Mouse (Mus musculus) liver, embryonic 11.5 days (tissue): ENCODE data around the gene Dscam. TPM values are rescaled to one million over a fixed set of nuclear protein-coding genes. Genes with fewer than 3 reads are reported as not detected.

ENCODE experiments used
- ATAC-seq: fragments of 200-750 bp; cut with Nextera tagmentation; replicated peaks from 2 replicates; pipeline ENCODE4 v1.8.0; 2017; ENCODE audit warnings: moderate number of reproducible peaks, mild to moderate bottlenecking, moderate TSS enrichment, moderate library complexity; ENCODE audit not compliant: low FRiP score
- DNase-seq: peaks from one replicate; pipeline ENCODE4 v3.0.0-alpha.2; 2017; ENCODE audit warnings: low spot score
- H3K27ac ChIP-seq: fragments of 300-500 bp; sonication (generic); 2 replicates; pipeline ENCODE4 v1.5.1; 2014; ENCODE audit warnings: mild to moderate bottlenecking, low read depth, low read length, control low read depth
- H3K27me3 ChIP-seq: fragments of 300-500 bp; sonication (generic); replicated peaks from 2 replicates; pipeline ENCODE4 v1.6.1; 2014; ENCODE audit warnings: low read length, mixed read lengths; ENCODE audit not compliant: control insufficient read depth, insufficient read depth
- H3K36me3 ChIP-seq: fragments of 300-500 bp; sonication (generic); 2 replicates; pipeline ENCODE4 v1.6.1; 2014; ENCODE audit warnings: mild to moderate bottlenecking, low read length, moderate library complexity, mixed read lengths; ENCODE audit not compliant: control insufficient read depth, insufficient read depth
- H3K4me1 ChIP-seq: fragments of 300-500 bp; sonication (generic); replicated peaks from 2 replicates; pipeline ENCODE4 v1.6.1; 2014; ENCODE audit warnings: low read length, mixed read lengths; ENCODE audit not compliant: control insufficient read depth, insufficient read depth
- H3K4me2 ChIP-seq: fragments of 300-500 bp; sonication (generic); 2 replicates; pipeline ENCODE4 v1.6.1; 2014; ENCODE audit warnings: mild to moderate bottlenecking, control low read depth, moderate library complexity
- H3K4me3 ChIP-seq: fragments of 300-500 bp; sonication (generic); 2 replicates; pipeline ENCODE4 v1.5.1; 2014; ENCODE audit warnings: low read depth, low read length, control low read depth
- H3K9ac ChIP-seq: fragments of 300-500 bp; sonication (generic); 2 replicates; pipeline ENCODE4 v1.6.1; 2014; ENCODE audit warnings: low read depth, low read length, control low read depth
- H3K9me3 ChIP-seq: fragments of 300-500 bp; sonication (generic); 2 replicates; pipeline ENCODE4 v1.6.1; 2016; ENCODE audit warnings: low read length, inconsistent platforms, mixed read lengths; ENCODE audit not compliant: control insufficient read depth
- WGBS: fragments of 180-500 bp; shearing (Covaris S2); extraction: QIAGEN DNeasy Blood & Tissue Kit; methylation state at CpG from one replicate; pipeline ENCODE4 v1.1.7; 2014; 5-methylcytosine and 5-hydroxymethylcytosine counted together
- polyA plus RNA-seq: library from polyadenylated mRNA; unstranded; fragments of >200 nt; fragmentation: Nextera tagmentation; extraction: Ambion mirVana; gene quantifications from 2 replicates; pipeline ENCODE4 v1.2.1, GENCODE M21; 2014

The Dscam gene
- polyA plus RNA-seq, 1 experiment from 2014 or later: 0.04 TPM

GRCm38 (mm10) chr16:96691576-96691975 lies 479.0 kb downstream of the Dscam start:
- no peak for DNase-seq
- WGBS: 74% methylated on average over 6 of the region's 6 CpGs
- Histone ChIP-seq H3K4me3 (no peak overlapping the region), H3K9ac (no peak overlapping the region), H3K4me2 (no peak overlapping the region), H3K27ac (no peak overlapping the region), H3K4me1 (no peaks in the 10 kb centered on the region), H3K9me3 (no peaks in the 10 kb centered on the region), H3K36me3 (no peaks in the 10 kb centered on the region), H3K27me3 (no peaks in the 10 kb centered on the region)
- no peak for ATAC-seq

DNA sequence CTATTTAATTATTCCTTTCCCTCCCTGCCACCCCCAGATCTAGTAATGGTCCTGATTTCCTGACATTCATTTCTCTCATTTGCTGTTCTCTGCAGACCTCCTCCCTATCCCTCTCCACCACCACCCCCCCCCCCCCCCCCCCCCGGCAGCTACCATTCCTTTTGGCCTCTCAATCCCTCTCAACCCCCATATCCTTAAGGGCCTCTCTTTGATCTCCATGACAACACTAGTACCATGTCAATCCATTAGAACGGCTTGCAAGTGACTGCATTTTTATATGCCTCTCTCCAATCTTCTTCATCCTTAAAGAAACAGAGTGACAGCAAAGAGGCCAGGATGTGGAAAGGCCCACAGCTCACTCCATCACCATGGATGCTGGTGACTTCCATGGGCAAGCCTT lies 480.5 kb downstream of the Dscam start:
- ATAC-seq (no peak), DNase-seq (no peak)

DNA sequence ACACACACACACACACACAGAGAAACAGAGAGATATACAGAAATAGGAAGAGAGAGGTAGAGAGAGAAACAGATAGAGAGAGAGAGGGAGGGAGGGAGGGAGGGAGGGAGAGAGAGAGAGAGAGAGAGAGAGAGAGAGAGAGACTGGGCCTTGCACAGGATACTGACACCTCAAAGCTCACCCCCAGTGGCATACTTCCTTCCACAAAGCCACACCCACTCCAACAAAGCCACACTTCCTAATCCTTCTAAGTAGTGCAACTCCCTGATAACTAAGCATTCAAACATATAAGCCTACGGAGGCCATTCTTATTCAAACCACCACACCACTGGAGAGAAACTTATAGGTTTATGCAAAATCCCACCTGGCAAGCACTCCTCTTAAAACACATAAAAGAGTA lies 481.1 kb downstream of the Dscam start:
- Histone ChIP-seq H3K4me3 (no peak overlapping the region), H3K9me3 (no peaks in the 10 kb centered on the region), H3K4me2 (no peak overlapping the region), H3K27ac (no peak overlapping the region), H3K4me1 (no peaks in the 10 kb centered on the region), H3K36me3 (no peaks in the 10 kb centered on the region), H3K27me3 (no peaks in the 10 kb centered on the region), H3K9ac (no peak overlapping the region)
- 17% methylated on average over 1 of the region's 1 CpGs for WGBS
- no peak for DNase-seq
- ATAC-seq: no peak

More for the DNA sequence above, 480.5 kb downstream of the Dscam start:
- H3K27me3 ChIP-seq: no peaks in the 10 kb centered on the region
- no peak overlapping the region for H3K9ac ChIP-seq
- H3K4me3 ChIP-seq: no peak overlapping the region
- WGBS: 37% methylated on average over 1 of the region's 2 CpGs
- no peaks in the 10 kb centered on the region for H3K4me1 ChIP-seq
- H3K36me3 ChIP-seq: no peaks in the 10 kb centered on the region
- no peak overlapping the region for H3K4me2 ChIP-seq
- H3K9me3 ChIP-seq: no peaks in the 10 kb centered on the region
- no peak overlapping the region for H3K27ac ChIP-seq

GRCm38 (mm10) chr16:96685065-96685464 lies 485.5 kb downstream of the Dscam start:
- Histone ChIP-seq H3K36me3 (no peaks in the 10 kb centered on the region), H3K9ac (no peak overlapping the region), H3K9me3 (no peaks in the 10 kb centered on the region), H3K27ac (no peak overlapping the region), H3K4me3 (no peak overlapping the region), H3K4me2 (no peak overlapping the region), H3K27me3 (no peaks in the 10 kb centered on the region), H3K4me1 (no peaks in the 10 kb centered on the region)
- DNase-seq: no peak
- no peak for ATAC-seq
- 91% methylated on average over 14 of the region's 14 CpGs for WGBS

DNA sequence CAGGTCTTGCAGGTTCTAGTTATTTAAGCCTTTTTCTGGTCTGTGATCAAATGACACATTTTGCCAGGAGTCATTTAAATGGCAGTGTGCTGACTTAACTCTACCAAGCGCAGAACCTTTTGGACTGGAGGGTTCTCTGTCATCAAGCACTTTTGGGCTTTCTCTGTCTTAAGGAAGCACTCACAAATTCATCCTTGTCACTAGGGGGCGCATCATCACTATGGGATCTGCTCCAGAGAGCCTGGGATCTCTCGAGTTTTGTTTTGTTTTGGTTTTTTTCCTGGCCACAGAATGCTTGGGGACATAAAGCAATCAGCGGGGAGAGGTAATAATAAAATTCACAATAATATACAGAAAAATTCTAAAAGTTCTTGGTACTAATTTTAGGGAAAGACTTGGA lies 486.0 kb downstream of the Dscam start:
- Histone ChIP-seq H3K36me3 (no peaks in the 10 kb centered on the region), H3K4me3 (no peak overlapping the region), H3K4me1 (no peaks in the 10 kb centered on the region), H3K27ac (no peak overlapping the region), H3K27me3 (no peaks in the 10 kb centered on the region), H3K9ac (no peak overlapping the region), H3K4me2 (no peak overlapping the region), H3K9me3 (no peaks in the 10 kb centered on the region)
- no peak for ATAC-seq
- 26% methylated on average over 4 of the region's 4 CpGs for WGBS
- no peak for DNase-seq

DNA sequence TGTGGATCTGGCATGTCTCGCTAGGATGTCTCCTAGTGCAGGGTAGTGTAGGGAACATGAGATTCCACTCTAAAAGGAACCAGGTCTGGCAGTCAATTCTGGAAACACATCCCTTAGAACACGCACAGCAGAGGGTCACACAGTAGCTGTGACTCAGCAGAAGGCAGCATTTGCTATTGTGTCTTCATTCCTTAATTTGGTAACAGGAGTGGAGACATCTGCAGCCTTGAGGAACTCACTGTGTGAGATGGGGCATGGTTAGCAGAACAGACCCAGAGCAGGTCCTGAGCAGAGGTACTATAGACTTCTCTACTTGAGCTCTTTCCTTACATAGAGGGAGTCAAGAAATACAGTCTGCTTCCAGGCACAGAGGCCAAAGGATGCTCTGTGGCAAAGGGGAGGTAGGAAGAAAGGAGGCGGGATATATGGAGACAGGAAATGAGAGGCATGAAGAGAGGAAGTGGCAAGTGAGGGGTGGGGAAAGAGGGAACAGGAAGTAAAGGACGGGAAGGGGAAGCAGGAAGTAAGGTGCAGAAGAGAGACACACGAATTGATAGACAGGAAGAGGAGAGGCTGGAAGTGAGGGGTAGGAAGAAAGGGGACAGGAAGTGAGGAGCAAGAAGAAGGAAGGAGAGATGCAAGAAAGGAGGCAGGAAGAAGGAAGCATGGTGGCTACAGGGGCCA lies 488.1 kb downstream of the Dscam start:
- Histone ChIP-seq H3K4me2 (no peak overlapping the region), H3K4me3 (no peak overlapping the region), H3K9me3 (no peaks in the 10 kb centered on the region), H3K27ac (no peak overlapping the region), H3K9ac (no peak overlapping the region), H3K27me3 (no peaks in the 10 kb centered on the region), H3K36me3 (no peaks in the 10 kb centered on the region), H3K4me1 (no peaks in the 10 kb centered on the region)
- WGBS: 55% methylated on average over 5 of the region's 5 CpGs
- ATAC-seq (no peak), DNase-seq (no peak)

DNA sequence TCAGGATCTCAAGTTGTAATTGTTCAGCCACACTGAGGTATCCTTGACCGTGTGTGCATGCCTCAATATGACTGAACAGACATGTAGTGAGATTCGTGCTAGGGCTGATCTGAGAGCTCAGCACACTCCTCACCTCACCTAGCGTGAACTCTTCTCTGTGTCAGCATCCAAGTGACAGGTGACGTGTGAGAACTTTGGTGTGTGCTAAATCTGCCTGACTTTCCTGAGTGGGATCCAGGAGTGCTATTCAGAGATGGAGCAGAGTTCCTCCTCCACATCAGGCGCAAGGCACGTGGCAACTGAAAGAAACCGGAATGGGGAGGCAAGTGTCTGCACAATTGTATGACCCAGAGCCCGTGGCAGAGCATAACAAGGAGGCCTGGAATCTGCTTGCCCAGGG lies 490.6 kb downstream of the Dscam start:
- no peak for ATAC-seq
- no peaks in the 10 kb centered on the region for H3K9me3 ChIP-seq
- no peaks in the 10 kb centered on the region for H3K36me3 ChIP-seq
- no peak overlapping the region for H3K4me3 ChIP-seq
- 83% methylated on average over 8 of the region's 8 CpGs for WGBS
- no peak for DNase-seq
- H3K4me1 ChIP-seq: no peaks in the 10 kb centered on the region
- H3K4me2 ChIP-seq: no peak overlapping the region
- no peak overlapping the region for H3K9ac ChIP-seq
- H3K27me3 ChIP-seq: no peaks in the 10 kb centered on the region
- H3K27ac ChIP-seq: no peak overlapping the region

GRCm38 (mm10) chr16:96677471-96677870 lies 493.1 kb downstream of the Dscam start:
- no peak for ATAC-seq
- WGBS: 43% methylated on average over 2 of the region's 2 CpGs
- no peaks in the 10 kb centered on the region for H3K36me3 ChIP-seq

GRCm38 (mm10) chr16:96676663-96677062 lies 493.9 kb downstream of the Dscam start:
- Histone ChIP-seq H3K9me3 (no peaks in the 10 kb centered on the region), H3K36me3 (no peaks in the 10 kb centered on the region), H3K9ac (no peak overlapping the region), H3K27ac (no peak overlapping the region), H3K27me3 (no peaks in the 10 kb centered on the region), H3K4me2 (no peak overlapping the region), H3K4me1 (no peaks in the 10 kb centered on the region), H3K4me3 (no peak overlapping the region)
- no peak for ATAC-seq
- DNase-seq: no peak
- WGBS: 41% methylated on average over 1 of the region's 1 CpGs

More at GRCm38 (mm10) chr16:96677471-96677870, 493.1 kb downstream of the Dscam start:
- no peaks in the 10 kb centered on the region for H3K27me3 ChIP-seq
- no peak overlapping the region for H3K4me2 ChIP-seq
- H3K4me3 ChIP-seq: no peak overlapping the region
- no peak overlapping the region for H3K27ac ChIP-seq
- H3K9me3 ChIP-seq: no peaks in the 10 kb centered on the region
- H3K9ac ChIP-seq: no peak overlapping the region
- DNase-seq: no peak
- H3K4me1 ChIP-seq: no peaks in the 10 kb centered on the region
